Mouse (Mus musculus): ENCODE results near the gene Aarsd1. TPM values are rescaled to one million over a fixed set of nuclear protein-coding genes. Genes with fewer than 3 reads are reported as not detected.

Aarsd1 gene
- polyA plus RNA-seq, 1 experiment from 2014 or later, result 100 TPM

- H3K36me3 ChIP-seq (ENCODE audit: control insufficient read depth, insufficient read depth, low read length), result no peaks in the 10 kb centered on the region
- no peaks in the 10 kb centered on the region for H3K4me1 ChIP-seq (ENCODE audit: control insufficient read depth, insufficient read depth, low read length)
- no peak for ATAC-seq (ENCODE audit: low read depth)
- H3K4me3 ChIP-seq (ENCODE audit: low read depth, low read length), result no peak overlapping the region
- no peak overlapping the region for H3K4me2 ChIP-seq (ENCODE audit: low read depth, low read length)
- no peak overlapping the region for H3K27ac ChIP-seq (ENCODE audit: low read depth, low read length)
- no peaks in the 10 kb centered on the region for H3K9me3 ChIP-seq (ENCODE audit: control insufficient read depth, low read length)
- 71% methylated on average over 7 of the region's 7 CpGs for WGBS
- H3K27me3 ChIP-seq (ENCODE audit: control insufficient read depth, insufficient read depth, low read length), result no peaks in the 10 kb centered on the region
- H3K9ac ChIP-seq (replicated peaks; ENCODE audit: low read depth, low read length), result no peak overlapping the region
These were observed 42.9 kb downstream of the Aarsd1 start for GRCm38 (mm10) chr11:101374421-101374938.

GRCm38 (mm10) chr11:101370141-101370540, 47.3 kb downstream of the Aarsd1 start:
- no peak for ATAC-seq (ENCODE audit: low read depth)
- no peak overlapping the region for H3K4me3 ChIP-seq (ENCODE audit: low read depth, low read length)
- H3K9ac ChIP-seq (replicated peaks; ENCODE audit: low read depth, low read length), result no peak overlapping the region
- H3K4me1 ChIP-seq (ENCODE audit: control insufficient read depth, insufficient read depth, low read length), result no peaks in the 10 kb centered on the region
- no peaks in the 10 kb centered on the region for H3K9me3 ChIP-seq (ENCODE audit: control insufficient read depth, low read length)
- 80% methylated on average over 5 of the region's 5 CpGs for WGBS
- H3K27ac ChIP-seq (ENCODE audit: low read depth, low read length), result no peak overlapping the region
- H3K27me3 ChIP-seq (ENCODE audit: control insufficient read depth, insufficient read depth, low read length), result no peaks in the 10 kb centered on the region
- H3K4me2 ChIP-seq (ENCODE audit: low read depth, low read length), result no peak overlapping the region
- no peaks in the 10 kb centered on the region for H3K36me3 ChIP-seq (ENCODE audit: control insufficient read depth, insufficient read depth, low read length)

GRCm38 (mm10) chr11:101367326-101367935, 50.0 kb downstream of the Aarsd1 start, which contains the start of gene G6pc:
G6pc (plus strand) TSS chr11:101367561.
- no peaks in the 10 kb centered on the region for H3K36me3 ChIP-seq (ENCODE audit: control insufficient read depth, insufficient read depth, low read length)
- H3K4me3 ChIP-seq (ENCODE audit: low read depth, low read length), result no peak within 1 kb of the TSS
- H3K27me3 ChIP-seq (ENCODE audit: control insufficient read depth, insufficient read depth, low read length), result no peaks in the 10 kb centered on the region
- H3K9ac ChIP-seq (replicated peaks; ENCODE audit: low read depth, low read length), result no peak within 1 kb of the TSS
- ATAC-seq (ENCODE audit: low read depth), result no peak
- 92% methylated on average over 8 of the region's 8 CpGs for WGBS
- no peak within 1 kb of the TSS for H3K27ac ChIP-seq (ENCODE audit: low read depth, low read length)
- H3K9me3 ChIP-seq (ENCODE audit: control insufficient read depth, low read length), result no peaks in the 10 kb centered on the region
- no peak within 1 kb of the TSS for H3K4me2 ChIP-seq (ENCODE audit: low read depth, low read length)
- H3K4me1 ChIP-seq (ENCODE audit: control insufficient read depth, insufficient read depth, low read length), result no peaks in the 10 kb centered on the region

GRCm38 (mm10) chr11:101364531-101364931, 52.9 kb downstream of the Aarsd1 start:
- Histone ChIP-seq H3K27ac (ENCODE audit: low read depth, low read length) (no peak overlapping the region), H3K36me3 (ENCODE audit: control insufficient read depth, insufficient read depth, low read length) (no peaks in the 10 kb centered on the region), H3K9ac (replicated peaks; ENCODE audit: low read depth, low read length) (no peak overlapping the region), H3K4me2 (ENCODE audit: low read depth, low read length) (no peak overlapping the region), H3K4me3 (ENCODE audit: low read depth, low read length) (no peak overlapping the region), H3K4me1 (ENCODE audit: control insufficient read depth, insufficient read depth, low read length) (no peaks in the 10 kb centered on the region), H3K9me3 (ENCODE audit: control insufficient read depth, low read length) (no peaks in the 10 kb centered on the region), H3K27me3 (ENCODE audit: control insufficient read depth, insufficient read depth, low read length) (no peaks in the 10 kb centered on the region)
- 90% methylated on average over 5 of the region's 5 CpGs for WGBS
- no peak for ATAC-seq (ENCODE audit: low read depth)

GRCm38 (mm10) chr11:101360651-101361113, 56.7 kb downstream of the Aarsd1 start:
- Histone ChIP-seq H3K27ac (ENCODE audit: low read depth, low read length) (no peak overlapping the region), H3K36me3 (ENCODE audit: control insufficient read depth, insufficient read depth, low read length) (no peaks in the 10 kb centered on the region), H3K4me1 (ENCODE audit: control insufficient read depth, insufficient read depth, low read length) (no peaks in the 10 kb centered on the region), H3K4me2 (ENCODE audit: low read depth, low read length) (no peak overlapping the region), H3K27me3 (ENCODE audit: control insufficient read depth, insufficient read depth, low read length) (no peaks in the 10 kb centered on the region), H3K9me3 (ENCODE audit: control insufficient read depth, low read length) (no peaks in the 10 kb centered on the region), H3K9ac (replicated peaks; ENCODE audit: low read depth, low read length) (no peak overlapping the region), H3K4me3 (ENCODE audit: low read depth, low read length) (no peak overlapping the region)
- no peak for ATAC-seq (ENCODE audit: low read depth)
- WGBS, result 65% methylated on average over 3 of the region's 3 CpGs

GRCm38 (mm10) chr11:101359776-101360175, 57.6 kb downstream of the Aarsd1 start:
- Histone ChIP-seq H3K27me3 (ENCODE audit: control insufficient read depth, insufficient read depth, low read length) (no peaks in the 10 kb centered on the region), H3K4me1 (ENCODE audit: control insufficient read depth, insufficient read depth, low read length) (no peaks in the 10 kb centered on the region), H3K36me3 (ENCODE audit: control insufficient read depth, insufficient read depth, low read length) (no peaks in the 10 kb centered on the region), H3K4me3 (ENCODE audit: low read depth, low read length) (no peak overlapping the region), H3K9me3 (ENCODE audit: control insufficient read depth, low read length) (no peaks in the 10 kb centered on the region), H3K27ac (ENCODE audit: low read depth, low read length) (no peak overlapping the region), H3K9ac (replicated peaks; ENCODE audit: low read depth, low read length) (no peak overlapping the region), H3K4me2 (ENCODE audit: low read depth, low read length) (no peak overlapping the region)
- WGBS, result 71% methylated on average over 9 of the region's 9 CpGs
- ATAC-seq (ENCODE audit: low read depth), result no peak

GRCm38 (mm10) chr11:101357505-101358182, 59.8 kb downstream of the Aarsd1 start:
- H3K4me3 ChIP-seq (ENCODE audit: low read depth, low read length), result no peak overlapping the region
- no peaks in the 10 kb centered on the region for H3K4me1 ChIP-seq (ENCODE audit: control insufficient read depth, insufficient read depth, low read length)
- no peak overlapping the region for H3K27ac ChIP-seq (ENCODE audit: low read depth, low read length)
- H3K9ac ChIP-seq (replicated peaks; ENCODE audit: low read depth, low read length), result no peak overlapping the region
- no peaks in the 10 kb centered on the region for H3K9me3 ChIP-seq (ENCODE audit: control insufficient read depth, low read length)
- no peaks in the 10 kb centered on the region for H3K36me3 ChIP-seq (ENCODE audit: control insufficient read depth, insufficient read depth, low read length)
- no peaks in the 10 kb centered on the region for H3K27me3 ChIP-seq (ENCODE audit: control insufficient read depth, insufficient read depth, low read length)
- 90% methylated on average over 3 of the region's 3 CpGs for WGBS
- ATAC-seq (ENCODE audit: low read depth), result no peak
- H3K4me2 ChIP-seq (ENCODE audit: low read depth, low read length), result no peak overlapping the region

Small RNA genes within 50 kb of the gene (microRNA-seq; reads per million reads assigned to microRNA genes)
- not detected for gene Mir6929

Other genes starting within 250 kb of the Aarsd1 start
- 7.5 and 8.3 TPM in 2 replicates for gene Cntnap1, start 247.1 kb downstream of the Aarsd1 start, polyA plus RNA-seq (2014; fragmentation: Nextera tagmentation; extraction: Ambion mirVana)
- gene Plekhh3, start 246.3 kb downstream of the Aarsd1 start, polyA plus RNA-seq (2014; fragmentation: Nextera tagmentation; extraction: Ambion mirVana), result 7.2 and 10.5 TPM in 2 replicates
- gene Ccr10, start 242.2 kb downstream of the Aarsd1 start, polyA plus RNA-seq (2014; fragmentation: Nextera tagmentation; extraction: Ambion mirVana), result 0.12 and 0.30 TPM in 2 replicates
- 28.4 and 30.7 TPM in 2 replicates for gene Ezh1, start 191.2 kb downstream of the Aarsd1 start, polyA plus RNA-seq (2014; fragmentation: Nextera tagmentation; extraction: Ambion mirVana)
- 63.1 and 103 TPM in 2 replicates for gene Ramp2, start 171.6 kb downstream of the Aarsd1 start, polyA plus RNA-seq (2014; fragmentation: Nextera tagmentation; extraction: Ambion mirVana)
- 121 and 134 TPM in 2 replicates for gene Vps25, start 163.9 kb downstream of the Aarsd1 start, polyA plus RNA-seq (2014; fragmentation: Nextera tagmentation; extraction: Ambion mirVana)
- gene Wnk4, start 157.0 kb downstream of the Aarsd1 start, polyA plus RNA-seq (2014; fragmentation: Nextera tagmentation; extraction: Ambion mirVana), result 4.2 and 5.9 TPM in 2 replicates
- 0.75 and 0.86 TPM in 2 replicates for gene Cntd1, start 138.6 kb downstream of the Aarsd1 start, polyA plus RNA-seq (2014; fragmentation: Nextera tagmentation; extraction: Ambion mirVana)
- gene Coa3, start 138.5 kb downstream of the Aarsd1 start, polyA plus RNA-seq (2014; fragmentation: Nextera tagmentation; extraction: Ambion mirVana), result 242 and 258 TPM in 2 replicates
- gene Becn1, start 115.3 kb downstream of the Aarsd1 start, polyA plus RNA-seq (2014; fragmentation: Nextera tagmentation; extraction: Ambion mirVana), result 178 and 182 TPM in 2 replicates
- gene Psme3, start 101.4 kb downstream of the Aarsd1 start, polyA plus RNA-seq (2014; fragmentation: Nextera tagmentation; extraction: Ambion mirVana), result 73.3 and 88.3 TPM in 2 replicates
- gene Aoc2, start 92.6 kb downstream of the Aarsd1 start, polyA plus RNA-seq (2014; fragmentation: Nextera tagmentation; extraction: Ambion mirVana), result 1.7 and 2.0 TPM in 2 replicates
- 0.10 TPM in 1 of 2 replicates, not detected in the other for gene Aoc3, start 87.0 kb downstream of the Aarsd1 start, polyA plus RNA-seq (2014; fragmentation: Nextera tagmentation; extraction: Ambion mirVana)
- gene G6pc, start 50.1 kb downstream of the Aarsd1 start, polyA plus RNA-seq (2014; fragmentation: Nextera tagmentation; extraction: Ambion mirVana), result not detected in 2 replicates
- gene Gm27029, start 7.2 kb upstream of the Aarsd1 start, polyA plus RNA-seq (2014; fragmentation: Nextera tagmentation; extraction: Ambion mirVana), result 8.1 and 8.9 TPM in 2 replicates
- 20.4 and 24.1 TPM in 2 replicates for gene Rundc1, start 7.5 kb upstream of the Aarsd1 start, polyA plus RNA-seq (2014; fragmentation: Nextera tagmentation; extraction: Ambion mirVana)
- 1.8 and 3.0 TPM in 2 replicates for gene Ptges3l, start 7.7 kb upstream of the Aarsd1 start, polyA plus RNA-seq (2014; fragmentation: Nextera tagmentation; extraction: Ambion mirVana)
- 257 and 271 TPM in 2 replicates for gene Rpl27, start 24.7 kb upstream of the Aarsd1 start, polyA plus RNA-seq (2014; fragmentation: Nextera tagmentation; extraction: Ambion mirVana)
- gene Ifi35, start 30.8 kb upstream of the Aarsd1 start, polyA plus RNA-seq (2014; fragmentation: Nextera tagmentation; extraction: Ambion mirVana), result 1.4 and 2.0 TPM in 2 replicates
- 37.9 and 61.8 TPM in 2 replicates for gene Rnd2, start 47.4 kb upstream of the Aarsd1 start, polyA plus RNA-seq (2014; fragmentation: Nextera tagmentation; extraction: Ambion mirVana)
- 67.4 and 90.8 TPM in 2 replicates for gene Vat1, start 48.6 kb upstream of the Aarsd1 start, polyA plus RNA-seq (2014; fragmentation: Nextera tagmentation; extraction: Ambion mirVana)
- 1.6 and 1.9 TPM in 2 replicates for gene Brca1, start 134.3 kb upstream of the Aarsd1 start, polyA plus RNA-seq (2014; fragmentation: Nextera tagmentation; extraction: Ambion mirVana)
- 85.8 and 111 TPM in 2 replicates for gene Nbr1, start 134.5 kb upstream of the Aarsd1 start, polyA plus RNA-seq (2014; fragmentation: Nextera tagmentation; extraction: Ambion mirVana)
- gene Tmem106a, start 164.6 kb upstream of the Aarsd1 start, polyA plus RNA-seq (2014; fragmentation: Nextera tagmentation; extraction: Ambion mirVana), result 3.6 and 3.9 TPM in 2 replicates
- gene Gm11634, start 181.6 kb upstream of the Aarsd1 start, polyA plus RNA-seq (2014; fragmentation: Nextera tagmentation; extraction: Ambion mirVana), result not detected in 2 replicates
- gene Rdm1, start 209.6 kb upstream of the Aarsd1 start, polyA plus RNA-seq (2014; fragmentation: Nextera tagmentation; extraction: Ambion mirVana), result 9.4 and 11.1 TPM in 2 replicates
- 6.0 and 7.5 TPM in 2 replicates for gene Arl4d, start 247.9 kb upstream of the Aarsd1 start, polyA plus RNA-seq (2014; fragmentation: Nextera tagmentation; extraction: Ambion mirVana)

All from neural tube, embryonic 14.5 days (tissue).